Mouse (Mus musculus) midbrain, postnatal 0 days (tissue): ENCODE measurements around the gene Hormad1. TPM values are rescaled to one million over a fixed set of nuclear protein-coding genes. Genes with fewer than 3 reads are reported as not detected.

Experiments used
- ATAC-seq: fragments of 200-750 bp; cut with Nextera tagmentation; 2 replicates; pipeline ENCODE4 v1.8.0; 2017; ENCODE audit warnings: moderate number of reproducible peaks, mild to moderate bottlenecking, moderate TSS enrichment, moderate library complexity; ENCODE audit not compliant: low FRiP score
- DNase-seq: peaks from one replicate; pipeline ENCODE4 v3.0.0-alpha.2; 2015; ENCODE audit warnings: low spot score
- H3K27ac ChIP-seq: fragments of 300-500 bp; sonication (generic); 2 replicates; pipeline ENCODE4 v1.5.1; 2014; ENCODE audit warnings: low read depth, mild to moderate bottlenecking, low read length, mixed read lengths
- H3K27me3 ChIP-seq: fragments of 300-500 bp; sonication (generic); 2 replicates; pipeline ENCODE4 v1.6.1; 2014; ENCODE audit warnings: low read length, control low read depth, mixed read lengths; ENCODE audit not compliant: insufficient read depth
- H3K36me3 ChIP-seq: fragments of 300-500 bp; sonication (generic); 2 replicates; pipeline ENCODE4 v1.6.1; 2014; ENCODE audit warnings: low read length, control low read depth, mixed read lengths; ENCODE audit not compliant: insufficient read depth
- H3K4me1 ChIP-seq: fragments of 300-500 bp; sonication (generic); 2 replicates; pipeline ENCODE4 v1.6.1; 2014; ENCODE audit warnings: mild to moderate bottlenecking, control low read depth, antibody characterized with exemption, low read length, mixed read lengths; ENCODE audit not compliant: insufficient read depth
- H3K4me2 ChIP-seq: fragments of 300-500 bp; sonication (generic); 2 replicates; pipeline ENCODE4 v1.6.1; 2014; ENCODE audit warnings: low read depth, mild to moderate bottlenecking, low read length, mixed read lengths; ENCODE audit not compliant: poor library complexity, severe bottlenecking
- H3K4me3 ChIP-seq: fragments of 300-500 bp; sonication (generic); 2 replicates; pipeline ENCODE4 v1.5.1; 2014; ENCODE audit warnings: low read depth, mild to moderate bottlenecking, low read length, moderate library complexity
- H3K9ac ChIP-seq: fragments of 300-500 bp; sonication (generic); replicated peaks from 2 replicates; pipeline ENCODE4 v1.6.1; 2014; ENCODE audit warnings: mild to moderate bottlenecking, low read length, moderate library complexity, mixed read lengths; ENCODE audit not compliant: poor library complexity, severe bottlenecking
- H3K9me3 ChIP-seq: fragments of 300-500 bp; sonication (generic); 2 replicates; pipeline ENCODE4 v1.6.1; 2016; ENCODE audit warnings: low read length, control low read depth
- CTCF ChIP-seq: IDR thresholded peaks from 2 replicates; pipeline ENCODE4 v1.5.1; 2016; ENCODE audit warnings: antibody characterized with exemption, mild to moderate bottlenecking
- WGBS: fragments of 180-500 bp; shearing (Covaris S2); extraction: QIAGEN DNeasy Blood & Tissue Kit; methylation state at CpG from one replicate; pipeline ENCODE4 v1.1.7; 2014; 5-methylcytosine and 5-hydroxymethylcytosine counted together
- polyA plus RNA-seq: library from polyadenylated mRNA; unstranded; fragments of >200 nt; fragmentation: Nextera tagmentation; extraction: Ambion mirVana; gene quantifications from 2 replicates; pipeline ENCODE4 v1.2.1, GENCODE M21; 2015
- total RNA-seq: library from RNA; depleted of rRNA; stranded (reverse); fragments of >200 nt; gene quantifications from 2 replicates; pipeline ENCODE4 v1.2.3, GENCODE M21; 2014

The Hormad1 gene
- total and polyA plus RNA-seq, 2 experiments from 2014 or later, result not detected

GRCm38 (mm10) chr3:95624628-95625503, 65.4 kb downstream of the Hormad1 start, which contains the start of gene Ensa:
TSS of gene Ensa (plus strand) at chr3:95624993.
- H3K27ac ChIP-seq, result peak within 1 kb of the TSS; percentile 90
- H3K4me2 ChIP-seq, result peak within 1 kb of the TSS; percentile 55
- H3K4me3 ChIP-seq, result peak within 1 kb of the TSS; percentile 49
- peaks cover 5% of the 10 kb centered on the region; the same call in 1 of the 2 replicates for H3K4me1 ChIP-seq
- no peaks in the 10 kb centered on the region for H3K9me3 ChIP-seq
- WGBS, result under 1% methylated on average over 44 of the region's 44 CpGs
- peak; percentile 100 for DNase-seq
- TF ChIP-seq CTCF, result no peak
- H3K27me3 ChIP-seq, result no peaks in the 10 kb centered on the region
- H3K36me3 ChIP-seq, result peaks cover 26% of the 10 kb centered on the region
- ATAC-seq, result peak; percentile 99
- peak within 1 kb of the TSS; percentile 75 for H3K9ac ChIP-seq

- H3K36me3 ChIP-seq, result peaks cover 47% of the 10 kb centered on the region
- no peak overlapping the region for H3K4me2 ChIP-seq
- H3K4me1 ChIP-seq, result peaks cover 5% of the 10 kb centered on the region; the same call in 1 of the 2 replicates
- ATAC-seq (no peak), DNase-seq (no peak)
- H3K4me3 ChIP-seq, result no peak overlapping the region
- TF ChIP-seq CTCF, result no peak
- H3K27ac ChIP-seq, result no peak overlapping the region
- 0 out of 2 replicates have a peak overlapping the region, but pooled peaks have one; percentile 24 for H3K9ac ChIP-seq
- 92% methylated on average over 5 of the region's 5 CpGs for whole genome bisulfite sequencing
- no peaks in the 10 kb centered on the region for H3K9me3 ChIP-seq
- H3K27me3 ChIP-seq, result no peaks in the 10 kb centered on the region
Observed at GRCm38 (mm10) chr3:95627763-95628162, 68.3 kb downstream of the Hormad1 start.

- H3K4me3 ChIP-seq, result no peak overlapping the region
- no peak for TF ChIP-seq CTCF
- H3K4me1 ChIP-seq, result peaks cover 5% of the 10 kb centered on the region; the same call in 1 of the 2 replicates
- no peaks in the 10 kb centered on the region for H3K9me3 ChIP-seq
- no peak overlapping the region for H3K9ac ChIP-seq
- H3K27ac ChIP-seq, result no peak overlapping the region
- no peak overlapping the region for H3K4me2 ChIP-seq
- no peaks in the 10 kb centered on the region for H3K27me3 ChIP-seq
- 85% methylated on average over 4 of the region's 4 CpGs for WGBS
- DNase-seq (no peak), ATAC-seq (no peak)
- H3K36me3 ChIP-seq, result peaks cover 61% of the 10 kb centered on the region
Observed at GRCm38 (mm10) chr3:95629755-95630154, 70.3 kb downstream of the Hormad1 start.

GRCm38 (mm10) chr3:95630856-95631255, 71.4 kb downstream of the Hormad1 start:
- WGBS, result 82% methylated on average over 3 of the region's 3 CpGs
- peaks cover 5% of the 10 kb centered on the region; the same call in 1 of the 2 replicates for H3K4me1 ChIP-seq
- H3K27ac ChIP-seq, result no peak overlapping the region
- DNase-seq, result no peak
- peaks cover 67% of the 10 kb centered on the region for H3K36me3 ChIP-seq
- no peak for TF ChIP-seq CTCF
- no peaks in the 10 kb centered on the region for H3K9me3 ChIP-seq
- H3K27me3 ChIP-seq, result no peaks in the 10 kb centered on the region
- H3K4me2 ChIP-seq, result no peak overlapping the region
- ATAC-seq, result no peak
- H3K4me3 ChIP-seq, result no peak overlapping the region
- no peak overlapping the region for H3K9ac ChIP-seq

GRCm38 (mm10) chr3:95631304-95631703, 71.8 kb downstream of the Hormad1 start:
- ATAC-seq (no peak), DNase-seq (no peak)
- H3K27ac ChIP-seq, result no peak overlapping the region
- H3K4me2 ChIP-seq, result no peak overlapping the region
- peaks cover under 1% of the 10 kb centered on the region; the same call in 1 of the 2 replicates for H3K4me1 ChIP-seq
- TF ChIP-seq CTCF, result no peak
- H3K4me3 ChIP-seq, result no peak overlapping the region
- H3K36me3 ChIP-seq, result peaks cover 70% of the 10 kb centered on the region
- H3K9ac ChIP-seq, result no peak overlapping the region
- 83% methylated on average over 6 of the region's 6 CpGs for WGBS
- no peaks in the 10 kb centered on the region for H3K9me3 ChIP-seq
- no peaks in the 10 kb centered on the region for H3K27me3 ChIP-seq
